Mouse (Mus musculus): ENCODE results near the gene March2.

GRCm38 (mm10) chr17:33702178-33702577, 16.3 kb downstream of the March2 start:
- no peak for TF ChIP-seq POLR2A (IDR thresholded peaks at IDR 0.05; ENCODE audit: low read depth, low read length)
- TF ChIP-seq CTCF (IDR thresholded peaks at IDR 0.05; ENCODE audit: extremely low read depth, insufficient read depth, insufficient read length, insufficient replicate concordance): no peak

Data from spleen, adult 2 months (tissue).